Mouse (Mus musculus) embryo, embryonic 11.5 days (tissue): ENCODE measurements around the gene Myt1l.

ENCODE experiments used
- DNase-seq: peaks from one replicate; pipeline ENCODE4 v3.0.0-alpha.2; 2012; ENCODE audit warnings: low read depth, low spot score

Gene Myt1l

DNA sequence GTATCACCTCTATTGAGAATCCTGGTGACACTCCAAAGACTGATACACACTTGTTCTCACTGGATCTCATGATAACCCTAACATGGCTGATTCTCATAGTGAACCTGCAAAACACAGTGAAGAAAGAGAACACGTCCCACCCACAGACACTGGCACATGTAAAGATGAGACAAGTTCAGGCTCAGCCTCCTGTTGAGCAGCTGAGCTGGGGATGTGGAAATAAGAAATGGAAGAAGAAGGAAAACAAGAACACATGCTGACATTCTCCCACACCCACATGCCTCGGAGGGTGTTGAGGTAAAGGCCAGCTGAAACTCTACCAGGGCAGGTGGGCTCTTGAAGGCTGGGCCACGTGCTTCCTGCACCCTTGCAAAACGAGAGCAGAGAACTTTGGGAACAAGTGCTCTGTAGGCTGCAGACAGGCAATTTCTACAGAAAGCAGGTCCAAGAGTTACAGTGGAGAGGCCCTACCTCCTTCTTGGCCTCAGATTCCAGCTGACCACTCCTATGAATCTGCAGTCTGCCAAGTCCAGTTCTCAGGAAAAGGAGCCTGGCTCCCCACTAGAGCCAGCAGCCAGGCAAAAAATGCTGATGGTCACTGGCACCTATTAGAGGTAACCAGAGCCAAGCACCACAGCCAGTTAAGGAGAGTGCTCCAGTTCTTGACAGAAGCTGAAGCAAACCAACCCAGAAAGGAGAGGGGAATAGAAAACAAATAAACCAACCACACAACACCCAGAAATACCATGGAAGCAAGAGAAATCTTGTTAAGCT, 376.1 kb downstream of the Myt1l start:
- DNase-seq, result no peak

DNA sequence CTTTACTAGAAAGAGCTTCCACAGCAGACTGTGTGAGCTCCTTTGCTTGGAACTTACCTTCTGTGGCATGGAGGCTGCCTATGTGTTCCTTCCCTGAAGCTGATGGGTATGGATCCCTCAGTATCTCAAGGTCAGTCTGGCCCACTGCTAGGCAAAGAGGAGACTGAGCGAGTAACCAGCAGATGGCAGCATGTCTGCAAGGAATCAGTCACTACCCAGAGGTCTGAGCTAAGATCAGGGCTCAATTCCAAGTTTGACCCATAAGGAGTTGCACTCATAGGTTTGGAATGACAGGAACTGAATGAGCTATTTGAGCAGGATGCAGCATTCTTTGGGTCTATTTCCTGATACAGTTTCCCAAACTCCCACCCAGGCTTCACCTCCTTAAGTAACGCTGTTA, 378.9 kb downstream of the Myt1l start:
- DNase-seq, result peak; percentile 16

DNA sequence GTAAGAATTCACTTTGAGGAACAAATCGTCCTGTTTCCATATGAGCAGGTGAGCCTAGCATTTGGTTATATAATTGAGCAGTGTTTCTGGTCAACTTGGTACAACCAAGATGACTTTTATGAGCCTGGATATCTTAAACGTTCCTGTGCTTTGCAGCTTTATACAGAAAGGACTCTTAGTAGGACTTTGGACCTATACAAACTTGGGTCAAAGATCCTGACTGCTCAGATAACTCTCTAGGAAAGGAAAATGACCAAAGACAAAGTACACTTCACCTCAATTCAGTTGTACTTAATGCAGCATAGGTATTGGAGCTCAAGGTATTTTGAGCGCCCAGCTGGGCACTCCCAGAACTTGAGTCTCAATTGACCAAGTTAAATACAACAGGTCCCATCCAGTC, 388.0 kb downstream of the Myt1l start:
- no peak for DNase-seq

DNA sequence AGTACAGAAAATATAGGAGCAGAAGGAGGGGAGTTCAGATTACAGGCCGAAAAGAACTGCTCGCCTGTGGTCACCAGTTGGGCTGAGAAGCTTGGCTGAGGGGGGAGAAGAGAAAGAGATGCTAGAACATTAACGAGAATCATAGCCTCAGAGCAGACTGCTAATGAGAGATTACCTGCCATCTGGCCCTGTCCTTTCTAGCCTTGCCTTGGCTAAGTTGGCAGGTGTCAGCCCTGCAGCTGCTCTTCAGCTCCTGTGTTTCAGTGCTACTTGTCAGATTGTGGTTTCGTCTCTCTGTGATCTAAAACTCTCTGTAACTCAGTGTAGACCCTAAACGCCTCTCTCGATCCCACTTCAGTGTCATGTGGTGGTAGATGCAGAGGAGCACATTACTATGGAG, 388.6 kb downstream of the Myt1l start:
- DNase-seq, result no peak

DNA sequence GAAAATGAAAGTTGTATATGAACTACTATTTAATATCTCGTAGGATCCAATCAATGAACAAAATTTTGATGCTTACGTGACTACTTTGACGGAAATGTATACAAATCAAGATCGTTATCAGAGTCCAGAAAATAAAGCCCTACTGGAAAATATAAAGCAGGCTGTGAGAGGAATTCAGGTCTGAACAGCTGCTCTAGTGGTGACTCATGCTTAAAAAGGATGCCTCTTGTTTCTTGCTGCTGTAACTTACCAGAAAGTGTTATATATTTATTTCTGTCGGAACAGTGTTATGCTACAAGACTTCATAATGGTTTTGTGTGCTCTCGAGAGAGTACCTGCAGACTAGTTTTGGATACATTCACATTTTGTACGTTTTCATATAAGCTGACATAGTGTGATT, 392.1 kb downstream of the Myt1l start:
- no peak for DNase-seq

DNA sequence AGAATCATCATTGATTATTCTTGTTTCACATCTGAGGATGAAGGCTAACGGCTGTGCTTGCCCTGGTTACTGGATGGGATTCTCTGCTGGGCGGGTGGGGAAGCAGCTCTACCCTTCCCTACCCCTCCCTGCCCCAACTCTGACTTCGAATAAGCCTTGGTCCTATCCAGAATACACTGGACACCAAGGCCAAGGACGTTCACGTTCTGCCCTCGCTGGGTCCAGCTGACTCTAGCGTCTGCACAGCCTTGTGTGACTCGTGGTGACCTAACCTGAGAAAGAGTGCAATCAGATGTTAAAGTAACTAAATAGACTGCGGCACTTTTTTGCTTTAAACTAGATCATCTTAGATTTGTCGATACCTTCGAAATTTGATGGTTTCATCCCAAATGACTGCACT, 393.3 kb downstream of the Myt1l start:
- no peak for DNase-seq

DNA sequence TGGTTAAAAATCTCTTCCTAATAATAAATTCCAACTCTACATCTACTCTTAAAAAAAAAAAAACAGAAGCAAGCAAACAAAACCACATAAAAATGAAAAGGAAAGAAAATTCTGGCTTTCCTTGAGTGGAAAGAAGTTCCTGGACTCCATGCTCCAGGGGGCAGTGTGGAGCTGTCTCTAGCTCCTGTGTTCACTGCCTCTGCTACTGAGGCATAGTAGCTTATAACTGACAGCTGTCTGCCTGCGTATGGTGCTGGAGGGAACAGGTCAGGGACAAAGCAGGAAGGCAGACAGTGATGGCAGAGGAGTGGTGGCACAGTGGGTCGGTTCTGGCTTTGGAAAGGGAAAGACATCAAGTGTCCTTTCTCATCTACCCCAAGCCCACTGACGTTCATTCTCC, 398.7 kb downstream of the Myt1l start:
- DNase-seq, result peak; percentile 30

DNA sequence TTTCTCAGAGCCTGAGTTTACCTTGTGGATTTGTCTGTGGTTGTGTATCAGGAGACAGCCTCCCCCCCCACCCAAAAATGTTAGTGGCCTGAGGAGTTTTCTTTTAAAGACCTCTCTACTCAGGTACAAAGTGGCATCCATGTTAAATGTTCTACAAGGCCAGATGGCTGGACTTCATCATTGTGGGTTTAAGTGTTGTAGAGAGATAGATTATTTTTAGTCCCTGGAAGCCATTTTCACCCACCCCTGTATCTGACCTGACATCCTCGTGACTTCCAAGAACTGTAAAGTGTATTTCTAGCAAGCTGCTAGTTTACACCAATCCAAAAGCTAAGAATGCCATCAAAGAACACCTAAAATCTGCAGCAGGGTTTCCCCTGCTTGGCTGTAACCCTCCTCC, 402.4 kb downstream of the Myt1l start:
- DNase-seq, result no peak

DNA sequence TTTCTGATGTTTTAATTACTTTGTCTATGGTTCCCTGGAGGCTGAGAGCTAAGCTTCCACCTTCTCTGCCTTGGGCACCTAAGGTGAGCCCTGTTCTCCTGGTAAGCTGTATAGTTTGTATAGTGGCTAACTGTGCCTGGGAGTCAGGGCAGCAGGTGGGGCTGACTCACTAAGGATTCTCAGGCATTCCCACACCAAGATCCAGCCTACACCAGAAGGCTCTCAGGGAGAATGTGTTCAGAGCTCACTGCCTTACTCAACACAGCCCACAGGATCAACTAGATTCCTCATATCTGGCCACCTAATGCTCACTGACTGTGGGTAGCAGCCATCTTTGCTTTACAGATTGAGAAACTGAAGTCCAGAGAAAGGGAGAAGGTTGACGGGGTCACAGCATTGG, 404.8 kb downstream of the Myt1l start:
- no peak for DNase-seq

DNA sequence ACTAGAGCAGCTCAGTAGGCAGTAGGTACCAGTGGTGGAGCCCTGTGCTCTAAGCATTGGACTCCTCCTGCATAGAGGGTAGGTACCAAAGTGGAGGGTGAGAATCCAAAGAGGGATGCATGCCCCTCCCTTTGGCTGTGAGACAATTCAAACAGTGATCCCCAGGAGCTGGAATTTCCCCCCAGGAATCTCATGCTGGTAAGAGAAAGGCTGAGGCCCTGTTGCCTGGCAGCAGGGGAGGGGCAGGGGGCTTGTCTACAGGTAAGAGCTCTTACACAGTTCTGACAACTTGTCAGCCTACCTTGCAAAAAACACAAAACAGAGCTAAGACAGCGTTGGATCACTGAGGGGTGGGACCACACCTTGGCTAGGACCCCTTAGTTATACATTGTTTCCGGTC, 405.3 kb downstream of the Myt1l start:
- DNase-seq, result no peak

DNA sequence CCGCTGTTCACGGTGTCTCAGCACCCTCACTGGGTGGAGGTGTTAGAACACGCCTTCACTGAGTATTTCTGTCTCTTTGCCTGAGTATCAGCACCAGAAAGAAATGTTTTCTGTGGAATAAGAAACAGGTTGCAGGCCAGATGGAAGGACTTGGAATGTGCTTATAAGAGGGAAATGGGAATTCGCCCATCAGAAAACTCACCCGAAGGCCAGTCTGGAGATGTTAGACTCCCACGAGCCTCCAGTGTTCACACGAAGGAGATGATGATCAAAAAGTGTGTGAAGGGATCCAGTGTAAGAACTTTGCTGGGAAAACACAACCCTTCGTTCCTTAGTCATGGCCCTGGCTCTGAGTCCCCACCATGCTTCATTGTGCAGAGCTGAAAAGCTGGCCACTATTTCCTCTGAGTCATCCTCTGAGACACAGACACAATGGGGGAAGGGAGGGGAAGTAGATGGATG, 406.0 kb downstream of the Myt1l start:
- DNase-seq, result no peak

DNA sequence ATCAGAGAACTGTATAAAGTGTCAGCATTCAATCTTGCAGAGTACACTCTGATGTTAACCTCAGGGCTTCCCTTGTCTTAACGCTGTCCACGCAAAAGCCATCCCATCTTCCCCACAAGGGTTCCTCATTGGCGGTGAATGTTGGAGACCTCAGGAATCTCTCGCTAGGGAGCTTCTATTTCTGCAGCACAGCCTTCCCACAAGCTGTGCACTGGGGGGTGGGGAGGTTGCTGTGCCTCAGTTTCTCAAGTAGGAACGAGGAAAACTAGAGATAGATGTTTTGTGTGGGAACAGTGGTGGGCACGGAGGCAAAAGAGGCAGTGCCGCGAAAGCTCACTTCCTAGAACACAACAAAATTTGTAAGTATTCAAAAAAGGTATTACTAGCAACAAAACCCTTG, 409.1 kb downstream of the Myt1l start, which contains the start of gene Pxdn:
Pxdn (plus strand) TSS at position 301 of the 400 bp plus-strand sequence.
- no peak for DNase-seq

DNA sequence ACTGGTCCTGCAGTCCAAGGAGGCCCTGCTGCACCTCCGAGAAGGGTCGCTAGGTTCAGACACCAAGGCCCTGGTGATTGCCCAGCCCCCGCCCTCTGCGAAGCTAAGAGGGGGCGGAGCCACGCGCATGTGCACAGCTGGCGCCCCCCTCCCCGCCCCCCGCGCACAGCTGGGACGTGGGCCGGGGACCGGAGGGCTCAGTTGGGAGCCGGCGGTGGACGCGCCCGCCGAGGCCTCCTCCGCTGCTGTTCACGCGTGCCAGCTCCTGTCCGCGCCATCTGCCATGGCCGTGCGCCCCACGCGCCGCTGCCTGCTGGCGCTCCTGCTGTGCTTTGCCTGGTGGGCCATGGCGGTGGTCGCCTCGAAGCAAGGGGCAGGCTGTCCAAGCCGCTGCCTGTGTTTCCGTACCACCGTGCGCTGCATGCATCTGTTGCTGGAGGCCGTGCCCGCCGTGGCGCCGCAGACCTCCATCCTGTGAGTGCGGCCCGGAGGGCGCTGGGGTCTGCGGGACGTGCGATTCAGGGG, 409.7 kb downstream of the Myt1l start:
- peak; percentile 66 for DNase-seq

DNA sequence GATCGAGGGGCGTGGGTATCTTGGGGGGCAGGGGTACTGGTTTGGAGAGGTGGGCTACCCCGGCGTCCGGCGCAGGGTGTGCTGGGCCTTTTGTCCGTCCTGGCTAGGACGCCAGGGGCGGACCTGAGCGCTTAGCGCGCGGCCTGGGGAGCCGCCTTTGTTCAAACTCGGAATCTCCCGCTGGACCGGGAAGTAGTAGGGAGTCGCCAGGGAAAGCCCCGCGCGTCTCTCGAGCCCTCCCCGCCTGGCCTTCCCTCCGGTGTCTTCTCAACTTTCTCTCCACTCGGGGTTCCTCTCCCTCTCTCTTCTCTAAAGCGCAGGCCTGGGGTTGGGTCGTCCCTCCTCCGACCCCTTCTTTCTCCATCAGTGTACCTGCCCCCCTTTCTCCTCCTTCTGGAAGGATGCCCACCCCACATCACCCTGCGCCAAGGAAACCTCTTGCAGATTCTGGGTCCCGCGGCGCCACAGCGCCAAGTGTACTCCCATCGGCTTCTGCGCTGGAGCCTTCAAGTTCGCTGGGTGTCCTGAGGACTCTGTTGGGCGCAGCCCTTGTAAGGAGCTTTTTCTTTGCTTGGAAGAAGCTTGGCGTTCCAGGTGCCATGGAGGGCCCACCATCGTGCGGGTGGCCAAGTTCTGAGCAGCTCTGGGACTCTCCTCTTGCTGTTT, 410.3 kb downstream of the Myt1l start:
- peak; percentile 48 for DNase-seq

DNA sequence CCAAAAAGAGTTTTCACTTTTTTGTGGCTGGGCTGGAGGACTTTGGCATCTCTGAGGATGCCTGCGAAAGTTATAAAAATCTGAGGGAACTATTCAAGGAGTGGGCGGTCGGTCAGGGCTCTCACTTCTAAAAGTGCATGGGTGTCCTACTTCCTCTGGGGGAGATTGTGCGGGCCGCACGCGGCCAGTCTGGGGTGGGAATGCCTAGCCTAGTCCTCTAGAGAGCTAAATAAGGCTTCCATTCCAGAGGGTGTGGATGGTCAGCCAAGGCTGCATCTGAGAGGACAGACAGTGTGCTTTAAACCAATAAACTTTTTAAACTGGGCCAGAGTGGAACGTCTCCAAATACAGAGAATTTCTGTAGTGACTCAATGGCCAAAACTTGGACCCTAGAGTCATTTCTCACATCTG, 411.1 kb downstream of the Myt1l start:
- no peak for DNase-seq

DNA sequence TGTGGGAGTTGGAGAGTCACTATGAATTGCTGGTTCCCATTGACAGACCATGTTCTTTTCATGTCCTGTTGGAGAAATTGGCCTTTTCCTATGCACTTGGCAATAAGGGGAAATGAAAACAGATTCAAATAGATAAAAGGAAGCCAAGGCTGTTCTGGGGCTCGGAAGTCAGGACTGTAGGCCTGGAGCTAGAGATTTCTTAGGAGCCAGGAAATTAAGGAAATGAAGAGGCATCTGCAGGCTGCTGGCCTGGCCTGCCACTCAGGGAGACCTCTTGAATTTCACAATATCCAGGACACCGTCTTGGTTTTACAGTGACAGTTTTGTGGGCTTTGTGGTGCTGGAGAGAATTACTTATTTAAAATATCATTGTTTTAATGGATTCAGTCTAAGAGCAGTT, 414.3 kb downstream of the Myt1l start:
- DNase-seq, result no peak

DNA sequence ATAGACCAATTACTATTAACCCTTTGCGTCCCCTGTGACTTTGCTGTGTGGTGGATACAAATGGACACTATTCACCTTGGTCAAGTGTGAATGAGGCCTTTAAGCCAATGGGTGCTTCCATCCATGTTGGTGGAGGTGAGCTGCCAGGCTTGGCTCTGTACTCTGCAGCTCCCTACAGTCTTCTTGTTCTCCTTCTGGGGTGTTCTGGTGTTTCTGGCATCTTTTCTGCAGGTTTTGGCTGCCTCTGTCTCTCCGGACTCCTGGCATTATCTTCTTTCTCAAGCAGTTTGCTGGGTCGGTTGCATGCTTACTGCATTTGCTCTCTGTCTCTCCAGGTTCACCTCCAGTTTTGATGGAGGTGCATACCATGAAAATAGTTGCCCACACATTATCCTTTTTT, 416.5 kb downstream of the Myt1l start:
- no peak for DNase-seq

DNA sequence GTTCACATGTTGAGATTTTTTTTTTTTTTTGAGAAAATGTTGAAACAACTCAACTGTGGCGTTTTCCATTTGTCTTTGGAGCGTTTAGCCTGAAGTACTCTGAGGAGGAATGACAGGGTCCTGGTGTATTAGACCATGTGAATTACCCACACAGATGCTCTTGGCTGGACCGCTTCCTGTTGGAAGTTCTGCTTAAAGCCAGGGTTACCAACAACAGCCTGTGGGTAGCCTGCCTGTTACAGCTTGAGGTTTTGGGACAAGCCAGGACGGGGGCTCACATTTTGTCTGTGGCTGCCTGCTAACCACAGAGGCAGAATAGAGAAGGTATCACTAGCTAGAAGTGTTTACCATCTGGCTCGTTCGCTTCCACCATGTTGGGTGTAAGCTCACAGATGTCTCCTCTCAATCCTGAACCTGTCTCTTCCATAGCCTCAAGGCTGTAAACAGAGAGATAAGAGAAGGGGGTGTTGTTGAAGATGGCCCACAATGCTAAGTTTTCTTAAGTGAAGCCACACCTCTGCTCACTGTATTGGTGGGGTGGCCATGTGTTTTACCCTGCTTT, 417.1 kb downstream of the Myt1l start:
- no peak for DNase-seq

DNA sequence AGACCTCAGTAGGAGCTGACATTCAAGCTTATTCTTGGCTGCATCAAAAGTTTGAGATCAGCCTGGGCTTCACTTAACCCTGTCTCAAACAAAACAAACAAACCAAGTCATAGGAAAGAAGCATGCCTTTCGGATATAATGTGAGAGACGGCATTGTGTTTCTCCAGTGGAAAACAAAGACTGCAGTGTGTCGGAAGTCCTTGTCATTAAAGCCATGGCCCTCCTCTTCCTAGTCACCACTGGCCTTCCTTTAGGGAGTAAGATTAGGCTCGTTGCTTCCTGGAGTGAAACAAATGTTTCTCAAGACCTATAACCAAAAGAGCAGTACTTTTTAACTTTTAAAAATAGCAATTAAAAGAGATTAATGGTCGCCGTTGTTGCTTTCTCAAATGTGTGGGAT, 422.9 kb downstream of the Myt1l start:
- no peak for DNase-seq

DNA sequence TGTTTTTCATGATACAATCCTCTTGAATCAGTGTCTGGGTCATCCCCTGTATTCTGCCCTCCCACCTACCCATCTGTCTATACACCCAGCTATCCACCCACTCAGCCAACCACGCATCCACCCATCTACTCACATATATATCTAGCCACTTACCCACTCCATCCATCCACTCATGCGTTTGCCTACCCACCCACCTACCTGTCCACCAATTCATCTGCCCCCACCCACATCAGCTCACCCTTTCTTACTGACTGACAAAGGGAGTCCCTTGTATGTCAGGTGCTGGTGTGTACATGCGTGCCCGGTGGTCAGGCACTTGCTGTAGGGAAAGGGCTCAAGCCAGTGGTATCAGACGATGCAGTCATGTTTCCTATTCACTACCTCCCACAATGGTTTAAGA, 423.3 kb downstream of the Myt1l start:
- no peak for DNase-seq

DNA sequence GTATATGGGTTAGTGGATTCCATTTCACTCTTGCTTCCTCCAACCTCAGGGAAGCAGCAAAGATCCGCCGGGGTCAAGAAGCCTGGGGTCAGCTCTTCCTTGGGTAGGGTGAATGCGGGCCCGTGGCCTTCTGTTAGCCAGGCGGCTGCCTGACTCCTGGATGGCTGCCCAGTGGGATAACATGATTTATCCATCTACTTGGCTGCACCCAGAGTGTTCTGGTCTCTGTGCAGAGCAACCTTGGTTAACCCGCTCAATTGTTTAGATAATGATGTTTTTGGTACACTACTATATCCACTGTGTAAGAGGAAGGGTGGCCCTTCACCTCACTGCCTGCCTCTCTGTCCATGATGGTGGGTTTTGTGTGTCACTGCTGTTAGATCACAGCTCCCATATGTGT, 423.9 kb downstream of the Myt1l start:
- DNase-seq, result no peak

DNA sequence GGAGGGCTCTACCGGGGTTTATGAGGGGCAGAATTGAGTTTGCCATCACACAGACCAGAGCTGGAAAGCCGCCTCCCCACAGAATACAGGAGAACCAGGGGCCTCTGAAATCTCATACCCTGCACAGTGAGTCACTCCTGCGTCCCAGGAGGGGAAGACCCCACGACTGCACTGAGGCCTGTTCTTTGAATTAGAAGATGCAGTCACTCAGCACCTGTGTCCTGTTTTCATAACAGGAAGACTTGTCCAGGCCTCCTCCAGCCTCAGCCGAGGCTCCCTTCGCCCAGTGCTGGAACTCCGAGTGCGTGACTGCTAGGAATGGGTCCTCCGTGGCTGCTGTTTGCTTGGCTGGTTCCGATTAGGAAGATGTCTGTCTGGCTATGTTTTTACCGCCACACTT, 425.8 kb downstream of the Myt1l start:
- no peak for DNase-seq

DNA sequence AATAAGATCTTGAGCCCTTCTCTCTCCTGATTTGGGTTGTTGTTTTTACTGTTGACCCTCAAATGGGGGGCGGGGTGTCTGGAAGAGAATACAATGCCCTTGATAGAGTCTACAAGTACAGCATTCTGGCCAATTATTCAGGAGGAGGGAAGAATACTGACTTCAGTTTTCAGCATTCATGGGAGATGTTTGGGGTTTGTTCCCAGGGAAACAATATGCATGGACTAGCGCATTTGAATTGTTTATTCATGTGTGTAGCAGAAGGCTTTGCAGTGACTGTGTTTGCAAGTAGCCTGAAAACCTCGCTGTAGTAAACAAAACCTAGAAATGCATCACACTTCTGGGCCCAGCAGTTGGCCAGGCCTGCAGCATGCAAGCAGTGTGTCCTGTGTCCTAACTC, 426.3 kb downstream of the Myt1l start:
- no peak for DNase-seq
